Mouse (Mus musculus) forebrain, postnatal 0 days (tissue): ENCODE measurements around the gene Nln. TPM values are rescaled to one million over a fixed set of nuclear protein-coding genes. Genes with fewer than 3 reads are reported as not detected.

Experiments used
- ATAC-seq: fragments of 200-750 bp; cut with Nextera tagmentation; 2 replicates; pipeline ENCODE4 v1.8.0; 2017; ENCODE audit warnings: mild to moderate bottlenecking, moderate library complexity
- DNase-seq: peaks from one replicate; pipeline ENCODE4 v3.0.0-alpha.2; 2015
- H3K27ac ChIP-seq: fragments of 300-500 bp; sonication (generic); 2 replicates; pipeline ENCODE4 v1.5.1; 2014; ENCODE audit warnings: low read depth, mild to moderate bottlenecking, antibody characterized with exemption, low read length, moderate library complexity, mixed read lengths
- H3K27me3 ChIP-seq: fragments of 300-500 bp; sonication (generic); 2 replicates; pipeline ENCODE4 v1.6.1; 2014; ENCODE audit warnings: mild to moderate bottlenecking, low read length, mixed read lengths; ENCODE audit not compliant: insufficient read depth
- H3K36me3 ChIP-seq: fragments of 300-500 bp; sonication (generic); 2 replicates; pipeline ENCODE4 v1.6.1; 2014; ENCODE audit warnings: mild to moderate bottlenecking, moderate library complexity; ENCODE audit not compliant: insufficient read depth
- H3K4me1 ChIP-seq: fragments of 300-500 bp; sonication (generic); 2 replicates; pipeline ENCODE4 v1.6.1; 2014; ENCODE audit warnings: antibody characterized with exemption; ENCODE audit not compliant: insufficient read depth
- H3K4me2 ChIP-seq: fragments of 300-500 bp; sonication (generic); 2 replicates; pipeline ENCODE4 v1.6.1; 2014; ENCODE audit warnings: low read depth, mild to moderate bottlenecking, moderate library complexity
- H3K4me3 ChIP-seq: fragments of 300-500 bp; sonication (generic); 2 replicates; pipeline ENCODE4 v1.5.1; 2014; ENCODE audit warnings: low read depth, low read length, mixed read lengths
- H3K9ac ChIP-seq: fragments of 300-500 bp; sonication (generic); 2 replicates; pipeline ENCODE4 v1.6.1; 2014; ENCODE audit warnings: mild to moderate bottlenecking
- H3K9me3 ChIP-seq: fragments of 300-500 bp; sonication (generic); 2 replicates; pipeline ENCODE4 v1.6.1; 2016; ENCODE audit warnings: low read length
- CTCF ChIP-seq: sonication (generic); IDR thresholded peaks from 2 replicates; pipeline ENCODE4 v1.5.1; 2016; ENCODE audit warnings: antibody characterized with exemption, control low read depth, low read depth
- WGBS: fragments of 180-500 bp; shearing (Covaris S2); extraction: QIAGEN DNeasy Blood & Tissue Kit; methylation state at CpG from one replicate; pipeline ENCODE4 v1.1.7; 2014; 5-methylcytosine and 5-hydroxymethylcytosine counted together
- polyA plus RNA-seq: library from polyadenylated mRNA; unstranded; fragments of >200 nt; fragmentation: Nextera tagmentation; extraction: Ambion mirVana; gene quantifications from 2 replicates; pipeline ENCODE4 v1.2.1, GENCODE M21; 2015
- total RNA-seq: library from RNA; depleted of rRNA; stranded (reverse); fragments of >200 nt; gene quantifications from 2 replicates; pipeline ENCODE4 v1.2.3, GENCODE M21; 2014

Gene Nln
- total and polyA plus RNA-seq, 2 experiments from 2014 or later = 49.0 to 77.2 TPM

DNA sequence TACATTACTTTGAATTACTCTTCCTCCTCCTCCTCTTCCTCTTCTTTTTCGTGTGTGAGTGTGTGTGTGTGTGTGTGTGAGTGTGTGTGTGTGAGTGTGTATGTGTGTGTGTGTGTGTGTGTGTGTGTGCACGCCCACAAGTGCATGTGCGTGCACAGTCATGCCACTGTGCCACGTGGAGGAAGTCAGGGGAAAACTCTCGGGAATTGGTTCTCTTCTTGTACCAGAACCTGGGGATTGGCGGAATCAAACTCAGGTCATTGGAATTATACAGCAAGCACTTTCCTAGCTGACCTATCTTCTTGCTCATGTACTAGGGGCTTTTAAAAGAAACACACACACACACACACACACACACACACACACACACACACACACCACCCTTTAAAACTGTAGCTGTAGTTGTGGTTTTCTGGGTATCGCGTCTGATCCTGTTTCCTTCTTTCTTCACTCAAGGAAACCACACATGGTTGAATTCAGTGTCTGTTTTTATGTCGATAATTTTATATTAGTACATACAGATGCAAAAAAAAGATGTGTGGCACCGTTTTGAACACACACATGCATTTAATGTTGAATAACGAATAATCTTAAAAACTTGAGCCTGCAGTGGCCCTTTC lies 97.1 kb downstream of the Nln start:
- DNase-seq (no peak), ATAC-seq (no peak)
- no peaks in the 10 kb centered on the region for H3K9me3 ChIP-seq
- H3K27me3 ChIP-seq = no peaks in the 10 kb centered on the region
- H3K4me3 ChIP-seq = no peak overlapping the region
- H3K4me1 ChIP-seq = no peaks in the 10 kb centered on the region
- H3K36me3 ChIP-seq = no peaks in the 10 kb centered on the region
- H3K4me2 ChIP-seq = no peak overlapping the region
- no peak overlapping the region for H3K27ac ChIP-seq
- no peak for TF ChIP-seq CTCF
- H3K9ac ChIP-seq = no peak overlapping the region
- WGBS = 90% methylated on average over 11 of the region's 11 CpGs

DNA sequence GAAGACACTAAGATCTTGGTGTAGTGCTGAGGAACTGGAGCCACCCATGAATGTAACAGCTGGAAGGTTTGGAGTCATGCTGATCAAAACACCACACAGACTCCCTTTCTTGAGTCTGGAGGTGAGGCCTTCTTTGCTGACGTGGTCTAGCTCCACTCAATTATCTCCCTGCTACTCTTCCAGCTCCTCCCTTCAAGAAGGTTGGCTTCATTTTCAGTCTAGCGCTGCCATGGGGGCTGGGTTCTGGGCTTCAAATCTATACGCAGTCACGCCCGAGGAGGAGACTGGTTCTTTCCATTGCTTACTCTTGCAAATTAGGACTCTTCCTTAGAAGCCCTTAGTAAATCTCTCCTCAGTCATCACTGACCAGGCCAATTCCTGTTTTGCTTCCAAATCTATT lies 98.1 kb downstream of the Nln start:
- H3K4me3 ChIP-seq = no peak overlapping the region
- H3K27ac ChIP-seq = no peak overlapping the region
- no peak overlapping the region for H3K9ac ChIP-seq
- no peaks in the 10 kb centered on the region for H3K9me3 ChIP-seq
- no peak overlapping the region for H3K4me2 ChIP-seq
- TF ChIP-seq CTCF = no peak
- WGBS = 93% methylated on average over 5 of the region's 5 CpGs
- no peaks in the 10 kb centered on the region for H3K27me3 ChIP-seq
- DNase-seq (no peak), ATAC-seq (no peak)
- H3K4me1 ChIP-seq = no peaks in the 10 kb centered on the region
- H3K36me3 ChIP-seq = no peaks in the 10 kb centered on the region

DNA sequence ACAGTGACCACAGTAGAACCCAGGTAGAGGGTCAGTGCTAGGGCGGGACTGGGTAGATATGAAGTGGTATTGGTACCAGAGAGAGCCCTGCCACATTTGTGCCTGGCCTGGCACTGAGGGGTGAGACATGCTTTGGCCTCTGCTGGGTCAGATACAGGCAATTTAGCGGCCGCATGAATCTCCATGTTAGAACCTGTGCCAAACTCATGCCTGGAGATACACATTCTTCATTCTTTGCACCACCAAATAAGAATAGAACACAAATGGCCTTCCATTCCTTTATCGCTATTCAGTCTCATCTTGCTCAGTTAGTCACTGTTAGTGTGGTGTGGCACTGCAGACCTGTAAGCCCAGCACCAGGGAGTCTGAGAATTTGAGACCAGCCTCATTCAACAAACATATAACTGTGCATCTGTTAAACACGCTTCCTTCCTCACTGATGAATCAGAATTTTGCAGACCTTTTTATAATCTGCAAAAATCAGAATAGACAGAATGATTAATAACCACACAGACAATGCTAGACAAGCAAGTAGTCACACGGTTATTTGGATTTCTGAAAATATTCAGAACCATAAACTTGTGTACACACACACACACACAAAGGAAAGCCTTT lies 104.1 kb downstream of the Nln start:
- Histone ChIP-seq H3K36me3 (no peaks in the 10 kb centered on the region), H3K27ac (no peak overlapping the region), H3K4me2 (no peak overlapping the region), H3K4me1 (no peaks in the 10 kb centered on the region), H3K4me3 (no peak overlapping the region), H3K9me3 (no peaks in the 10 kb centered on the region), H3K9ac (no peak overlapping the region), H3K27me3 (no peaks in the 10 kb centered on the region)
- TF ChIP-seq CTCF = no peak
- 87% methylated on average over 6 of the region's 6 CpGs for WGBS
- DNase-seq (no peak), ATAC-seq (no peak)

DNA sequence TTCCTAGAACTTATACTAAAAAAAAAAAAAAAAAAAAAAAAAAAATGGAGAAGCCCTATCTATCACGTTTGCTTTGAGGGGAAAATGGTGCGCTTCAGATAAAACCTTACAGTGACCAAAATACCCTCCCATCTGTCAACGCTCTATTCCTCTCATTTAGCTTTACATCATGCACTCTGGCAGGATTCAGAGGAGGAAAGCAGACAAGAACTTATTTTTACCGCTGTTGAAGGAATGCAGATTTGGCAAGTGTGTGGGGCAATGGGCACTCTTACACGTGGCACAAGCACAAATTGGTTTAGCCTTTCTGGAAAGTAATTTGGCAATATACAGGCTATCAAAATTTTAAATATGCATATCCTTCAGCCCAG lies 115.3 kb downstream of the Nln start:
- 0 out of 2 replicates have a peak, but pooled peaks have one; percentile 14 for ATAC-seq
- H3K4me1 ChIP-seq = no peaks in the 10 kb centered on the region
- H3K27ac ChIP-seq = no peak overlapping the region
- no peak for DNase-seq
- H3K36me3 ChIP-seq = no peaks in the 10 kb centered on the region
- WGBS = 54% methylated on average over 5 of the region's 5 CpGs
- no peak overlapping the region for H3K9ac ChIP-seq
- H3K4me2 ChIP-seq = no peak overlapping the region
- 0 out of 2 replicates have a peak, but pooled peaks cover 1% of the 10 kb centered on the region for H3K9me3 ChIP-seq
- no peak for TF ChIP-seq CTCF
- no peak overlapping the region for H3K4me3 ChIP-seq
- no peaks in the 10 kb centered on the region for H3K27me3 ChIP-seq

- 76% methylated on average over 8 of the region's 8 CpGs for whole genome bisulfite sequencing
- Histone ChIP-seq H3K9me3 (0 out of 2 replicates have a peak, but pooled peaks cover 3% of the 10 kb centered on the region), H3K4me3 (no peak overlapping the region), H3K27me3 (no peaks in the 10 kb centered on the region), H3K9ac (no peak overlapping the region), H3K4me2 (no peak overlapping the region), H3K27ac (no peak overlapping the region), H3K36me3 (0 out of 2 replicates have a peak, but pooled peaks cover under 1% of the 10 kb centered on the region), H3K4me1 (no peaks in the 10 kb centered on the region)
- ATAC-seq (no peak), DNase-seq (no peak)
- no peak for TF ChIP-seq CTCF
Measured at GRCm38 (mm10) chr13:103993142-103994084, 116.0 kb downstream of the Nln start.

DNA sequence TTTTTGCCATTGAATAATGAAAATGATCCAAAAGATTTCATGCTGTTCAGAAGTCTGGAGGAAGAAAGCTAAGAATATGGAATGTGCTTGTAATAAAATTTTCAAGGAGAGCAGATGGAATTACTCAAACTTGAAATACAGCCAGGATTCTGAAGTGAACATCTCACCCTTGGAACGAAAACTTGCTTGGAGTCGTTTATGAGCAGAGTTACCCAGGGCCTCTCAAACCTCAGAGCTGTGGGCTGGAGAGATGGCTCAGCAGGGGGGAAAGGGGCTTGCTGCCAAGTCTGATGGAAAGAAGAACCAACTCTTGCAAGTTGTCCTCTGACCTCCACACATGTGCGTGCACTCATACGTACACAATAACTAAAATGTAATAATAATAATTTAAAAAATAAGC lies 122.8 kb downstream of the Nln start:
- H3K27ac ChIP-seq = no peak overlapping the region
- 0 out of 2 replicates have a peak, but pooled peaks cover 3% of the 10 kb centered on the region for H3K9me3 ChIP-seq
- peak; percentile 23 for DNase-seq
- 56% methylated on average over 4 of the region's 4 CpGs for WGBS
- H3K9ac ChIP-seq = no peak overlapping the region
- H3K4me3 ChIP-seq = no peak overlapping the region
- no peak for TF ChIP-seq CTCF
- ATAC-seq = peak; percentile 56
- H3K4me1 ChIP-seq = no peaks in the 10 kb centered on the region
- H3K27me3 ChIP-seq = no peaks in the 10 kb centered on the region
- H3K36me3 ChIP-seq = 0 out of 2 replicates have a peak, but pooled peaks cover 6% of the 10 kb centered on the region
- no peak overlapping the region for H3K4me2 ChIP-seq
